Mouse (Mus musculus): ENCODE measurements around the gene Podn. TPM values are rescaled to one million over a fixed set of nuclear protein-coding genes. Genes with fewer than 3 reads are reported as not detected.

The Podn gene
- polyA plus RNA-seq (2014; fragmentation: Illumina TruSeq; extraction: RNeasy Lipid Tissue Mini Kit (QIAGEN cat#74804); ENCODE audit: low read depth, low replicate concordance) = 2.2 TPM

DNA sequence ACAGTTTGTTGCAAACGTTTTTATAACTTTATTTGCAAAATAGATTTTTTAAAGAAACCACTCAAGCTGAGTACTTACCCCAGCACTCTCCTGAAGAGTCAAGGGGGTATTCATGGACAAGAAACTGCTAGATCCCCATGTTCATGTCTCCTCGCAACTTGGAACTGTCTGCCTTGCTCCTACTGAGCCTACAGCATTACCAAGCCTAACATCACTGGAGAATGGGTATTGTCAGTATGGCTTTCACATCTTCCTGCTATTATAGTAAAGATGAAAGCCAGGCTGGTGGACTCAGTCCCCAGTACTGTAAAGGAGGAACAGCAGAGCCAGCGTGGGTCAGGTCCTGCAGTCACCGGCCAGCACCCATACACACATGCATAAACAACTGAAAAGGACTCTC is at the start of gene Podn:
Gene Podn, minus strand, starts transcription at position 101 of the 400 bp plus-strand sequence.

DNA sequence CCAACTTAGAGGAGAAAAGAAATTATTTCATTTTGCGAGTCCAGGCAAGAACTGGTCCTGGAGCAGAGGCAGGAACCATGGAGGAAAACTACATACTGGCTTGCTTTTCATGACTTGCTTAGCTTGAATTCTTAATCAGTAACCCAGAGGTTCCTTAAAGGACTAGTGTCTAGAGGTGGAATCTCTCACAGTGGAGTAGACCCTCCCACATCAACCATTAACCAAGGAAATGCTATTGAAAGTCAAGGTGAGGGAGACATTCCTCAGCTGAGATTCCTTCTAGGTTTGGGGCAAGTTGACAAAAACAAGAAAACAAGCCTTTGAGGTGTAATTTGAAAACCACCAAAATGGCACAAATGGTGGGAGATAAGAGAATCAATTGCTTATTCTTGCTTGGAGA is 48.6 kb upstream of the Podn start, which contains the start of gene Scp2:
Gene Scp2, minus strand, starts transcription at position 119 of the 400 bp plus-strand sequence.

DNA sequence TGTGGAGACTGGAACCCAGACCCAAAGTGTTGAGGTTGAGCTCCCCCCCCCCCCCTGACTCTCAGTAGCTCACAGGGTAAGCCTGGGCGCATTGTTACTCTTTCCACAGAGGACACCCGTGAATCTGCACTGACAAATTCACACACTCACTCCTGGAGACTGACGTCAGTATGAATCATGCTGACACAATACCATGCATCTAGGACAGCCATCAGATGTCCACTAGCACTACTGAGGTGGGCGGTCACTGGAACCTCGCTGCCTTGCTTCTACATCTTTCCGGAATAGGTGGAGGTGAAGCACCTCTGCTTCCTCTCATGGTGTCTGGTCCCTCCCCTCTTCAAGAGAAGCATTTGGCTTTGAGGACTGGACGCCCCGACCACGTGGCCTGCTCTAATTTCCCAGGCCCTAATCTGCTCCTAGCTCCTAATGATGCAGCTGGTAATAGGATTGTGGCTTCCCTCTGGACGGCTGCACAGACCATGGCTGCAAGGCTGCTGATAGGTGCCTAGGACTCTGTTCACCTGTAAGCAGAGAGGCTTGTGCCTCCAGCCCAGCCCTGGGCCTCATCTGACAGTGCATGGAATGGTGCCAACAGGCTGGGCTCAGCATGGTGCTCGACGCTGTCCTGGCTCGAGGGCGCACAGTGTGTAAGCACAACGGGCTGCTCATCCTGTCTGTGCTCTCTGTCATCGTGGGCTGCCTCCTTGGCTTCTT is 128.1 kb downstream of the Podn start, which contains the start of gene Slc1a7:
Gene Slc1a7, plus strand, starts transcription at position 367 of the 717 bp plus-strand sequence.

Other genes starting within 250 kb of the Podn start
- 166 TPM for gene Magoh, start 216.7 kb downstream of the Podn start, polyA plus RNA-seq (2014; fragmentation: Illumina TruSeq; extraction: RNeasy Lipid Tissue Mini Kit (QIAGEN cat#74804); ENCODE audit: low read depth, low replicate concordance)
- gene 0610037L13Rik, start 206.6 kb downstream of the Podn start, polyA plus RNA-seq (2014; fragmentation: Illumina TruSeq; extraction: RNeasy Lipid Tissue Mini Kit (QIAGEN cat#74804); ENCODE audit: low read depth, low replicate concordance) = 22.6 TPM
- gene Cpt2, start 172.8 kb downstream of the Podn start, polyA plus RNA-seq (2014; fragmentation: Illumina TruSeq; extraction: RNeasy Lipid Tissue Mini Kit (QIAGEN cat#74804); ENCODE audit: low read depth, low replicate concordance) = 337 TPM
- gene Slc1a7, start 128.1 kb downstream of the Podn start, polyA plus RNA-seq (2014; fragmentation: Illumina TruSeq; extraction: RNeasy Lipid Tissue Mini Kit (QIAGEN cat#74804); ENCODE audit: low read depth, low replicate concordance) = not detected
- 516 TPM for gene Scp2, start 48.6 kb upstream of the Podn start, polyA plus RNA-seq (2014; fragmentation: Illumina TruSeq; extraction: RNeasy Lipid Tissue Mini Kit (QIAGEN cat#74804); ENCODE audit: low read depth, low replicate concordance)
- 7.3 TPM for gene Echdc2, start 69.0 kb upstream of the Podn start, polyA plus RNA-seq (2014; fragmentation: Illumina TruSeq; extraction: RNeasy Lipid Tissue Mini Kit (QIAGEN cat#74804); ENCODE audit: low read depth, low replicate concordance)
- not detected for gene Zyg11a, start 121.6 kb upstream of the Podn start, polyA plus RNA-seq (2014; fragmentation: Illumina TruSeq; extraction: RNeasy Lipid Tissue Mini Kit (QIAGEN cat#74804); ENCODE audit: low read depth, low replicate concordance)
- gene Zyg11b, start 204.7 kb upstream of the Podn start, polyA plus RNA-seq (2014; fragmentation: Illumina TruSeq; extraction: RNeasy Lipid Tissue Mini Kit (QIAGEN cat#74804); ENCODE audit: low read depth, low replicate concordance) = 106 TPM
- 10.4 TPM for gene Coa7, start 231.7 kb upstream of the Podn start, polyA plus RNA-seq (2014; fragmentation: Illumina TruSeq; extraction: RNeasy Lipid Tissue Mini Kit (QIAGEN cat#74804); ENCODE audit: low read depth, low replicate concordance)